Mouse (Mus musculus) Patski (cell line): ENCODE measurements around the gene Cenpb. TPM values are rescaled to one million over a fixed set of nuclear protein-coding genes. Genes with fewer than 3 reads are reported as not detected.

Experiments used
- ATAC-seq: fragments of 100-300 bp; one replicate; pipeline ENCODE4 v1.8.0; 2021
- CTCF ChIA-PET: fragments of 350-600 bp; sonication (Branson Sonifier 250); formaldehyde crosslinking; loops from one replicate; lab custom pipeline; 2022; ENCODE audit warnings: inconsistent platforms; lab: Charles Lee
- POLR2A ChIA-PET: fragments of 350-600 bp; sonication (Branson Sonifier 250); formaldehyde crosslinking; loops from one replicate; lab custom pipeline; 2022; ENCODE audit warnings: antibody characterized with exemption, inconsistent platforms; lab: Charles Lee
- DNase-seq: peaks from one replicate; pipeline ENCODE4 v3.0.0-alpha.2; 2011; ENCODE audit warnings: low read depth, low spot score
- H3K27me3 ChIP-seq: fragments of 371-371 bp; one replicate; pipeline ENCODE4 v1.5.1; 2021
- CTCF ChIP-seq: fragments of 100-300 bp; IDR thresholded peaks from one replicate; pipeline ENCODE4 v1.5.1; 2021
- in situ Hi-C: fragments of 300-500 bp; cut with MboI; formaldehyde crosslinking; loops from 3 replicates; pipeline ENCODE4 v1.11.1; 2018; ENCODE audit warnings: low pct_unique_long_range_greater_than_20kb, mixed read lengths
- polyA plus RNA-seq: library from polyadenylated mRNA; unstranded; gene quantifications from one replicate; pipeline ENCODE4 v1.2.3, GENCODE M21; 2021

The Cenpb gene
- polyA plus RNA-seq, 1 experiment from 2014 or later: 84.4 TPM

DNA sequence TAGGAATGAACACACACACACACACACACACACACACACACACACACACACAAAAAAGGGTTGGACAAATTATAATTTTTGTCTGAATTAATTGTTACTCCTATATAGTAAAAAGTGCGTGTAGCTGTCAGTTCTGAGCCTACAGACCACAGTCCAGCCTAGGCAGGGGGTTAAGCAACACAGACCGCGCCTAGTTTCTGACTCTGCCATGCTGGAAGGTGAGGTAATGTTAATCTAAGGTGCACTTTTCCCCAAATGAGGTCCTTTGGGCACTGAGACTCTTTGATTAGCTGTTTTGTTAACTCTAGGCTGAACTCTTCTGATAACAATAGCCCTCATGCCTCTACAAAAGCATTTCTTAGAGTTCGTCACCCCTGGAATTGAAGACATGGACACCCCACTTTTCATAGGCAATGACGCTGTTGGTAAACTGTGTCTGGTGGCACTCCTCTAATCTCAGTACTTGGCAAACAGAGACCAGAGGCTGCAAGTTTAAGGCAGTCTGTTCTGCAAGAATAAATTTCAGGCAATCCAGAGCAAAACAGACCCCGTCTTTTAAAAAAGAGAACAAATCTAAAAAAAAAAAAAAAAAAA lies 24.0 kb upstream of the Cenpb start:
- POLR2A ChIA-PET: interaction anchor here (0.8 kb wide), 1 partner anchor 29 kb away, joined by 3 read pairs; no protein-coding TSS in a partner anchor
- in situ Hi-C loops: no loop called here
- CTCF ChIA-PET: interaction anchor here (0.8 to 1.2 kb wide), 3 partner anchors 12 to 29 kb away, joined by 3 read pairs; no protein-coding TSS in a partner anchor
- no peak for ATAC-seq
- DNase-seq: no peak
- TF ChIP-seq CTCF: no peak
- H3K27me3 ChIP-seq: no peaks in the 10 kb centered on the region

DNA sequence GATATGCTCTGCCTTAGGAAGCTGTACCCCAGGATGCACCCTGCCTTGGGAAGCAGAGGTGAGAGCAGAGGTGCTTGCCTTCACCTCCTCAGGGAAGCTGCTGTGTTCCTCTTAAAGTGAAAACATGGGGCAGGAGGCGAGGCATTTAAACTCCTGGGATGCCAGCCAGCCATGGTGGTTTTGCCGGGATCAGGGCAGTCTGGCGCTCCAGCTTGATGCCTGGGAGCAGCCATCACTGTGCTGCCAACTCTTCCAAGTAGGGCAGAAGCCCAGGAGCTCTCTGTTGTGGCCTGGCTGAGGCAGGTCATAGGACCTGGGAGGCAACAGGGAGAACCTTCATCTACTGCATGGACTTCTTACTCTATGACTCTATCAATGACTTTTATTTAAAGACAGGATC lies 21.4 kb upstream of the Cenpb start:
- in situ Hi-C loops: no loop called here
- no peaks in the 10 kb centered on the region for H3K27me3 ChIP-seq
- ChIA-PET POLR2A (no interaction called here), CTCF (interaction anchor here (1.2 to 3.1 kb wide), 3 partner anchors 8 to 14 kb away, joined by 3 to 11 read pairs (median 8); partner anchors contain the start of genes Cdc25b and Spef1)
- no peak for ATAC-seq
- DNase-seq: no peak
- no peak for TF ChIP-seq CTCF

GRCm38 (mm10) chr2:131200710-131201109 lies 20.8 kb upstream of the Cenpb start:
- CTCF ChIA-PET: interaction anchor here (1.2 to 3.1 kb wide), 3 partner anchors 9 to 13 kb away, joined by 3 to 11 read pairs (median 8); partner anchors contain the start of genes Cdc25b and Spef1

DNA sequence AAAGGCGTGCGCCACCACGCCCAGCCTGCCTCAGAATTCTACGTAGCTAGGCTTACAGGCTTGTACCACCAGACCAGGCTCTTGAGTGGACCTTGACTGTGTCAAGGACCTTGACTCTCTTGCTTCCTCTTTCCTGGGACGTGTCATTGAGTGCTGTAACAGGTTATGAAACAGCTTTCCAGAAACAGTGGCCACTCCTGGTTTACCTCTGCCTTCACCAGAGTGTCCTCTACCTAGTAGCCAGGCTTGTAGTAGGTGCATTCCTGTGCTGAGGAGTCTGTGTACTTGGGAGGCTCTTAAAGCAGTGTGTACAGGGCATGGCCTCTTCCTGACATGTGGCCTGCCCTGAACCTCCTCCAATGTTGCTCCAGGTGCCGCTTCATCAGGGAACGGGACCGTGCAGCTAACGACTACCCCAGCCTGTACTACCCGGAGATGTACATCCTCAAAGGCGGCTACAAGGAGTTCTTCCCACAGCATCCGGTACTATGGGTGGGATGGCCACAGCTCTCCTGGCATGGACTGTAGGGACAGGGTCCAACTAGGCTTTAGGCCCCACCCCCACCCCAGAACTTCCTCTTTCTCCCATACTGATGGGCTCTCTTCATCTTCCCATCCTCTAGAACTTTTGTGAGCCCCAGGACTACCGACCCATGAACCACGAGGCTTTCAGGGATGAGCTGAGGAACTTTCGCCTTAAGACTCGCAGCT lies 16.9 kb upstream of the Cenpb start:
- no peaks in the 10 kb centered on the region for H3K27me3 ChIP-seq
- ChIA-PET CTCF (interaction anchor here (0.8 kb wide), 1 partner anchor 14 kb away, joined by 3 read pairs; no protein-coding TSS in a partner anchor), POLR2A (interaction anchor here (1.0 kb wide), 1 partner anchor 13 kb away, joined by 3 read pairs; no protein-coding TSS in a partner anchor)
- TF ChIP-seq CTCF: no peak
- in situ Hi-C loops: no loop called here
- DNase-seq (no peak), ATAC-seq (no peak)

More at GRCm38 (mm10) chr2:131200710-131201109, 20.8 kb upstream of the Cenpb start:
- DNase-seq (no peak), ATAC-seq (no peak)
- H3K27me3 ChIP-seq: no peaks in the 10 kb centered on the region
- in situ Hi-C loops: no loop called here
- TF ChIP-seq CTCF: no peak
- POLR2A ChIA-PET: no interaction called here

DNA sequence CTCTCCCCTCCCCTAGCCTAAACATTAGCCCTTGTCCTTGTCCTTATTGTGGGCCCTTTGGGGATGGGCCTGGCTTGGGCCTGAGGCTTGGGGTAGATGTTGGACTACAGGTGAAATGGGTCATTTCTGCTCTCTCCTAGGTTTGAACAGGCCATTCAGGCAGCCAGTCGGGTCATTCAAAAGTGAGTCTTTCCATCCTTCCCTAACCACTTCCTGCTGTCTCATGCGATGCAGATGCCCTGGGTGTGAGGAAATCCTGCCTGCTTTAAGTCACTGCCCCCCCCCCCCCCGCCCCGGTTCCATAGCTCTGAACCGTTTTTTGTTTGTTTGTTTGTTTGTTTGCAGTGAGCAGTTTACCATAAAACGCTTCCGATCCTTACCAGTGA lies 11.1 kb upstream of the Cenpb start:
- no peak for TF ChIP-seq CTCF
- no peak for ATAC-seq
- no peak for DNase-seq
- in situ Hi-C loops: no loop called here
- no peaks in the 10 kb centered on the region for H3K27me3 ChIP-seq
- ChIA-PET POLR2A (interaction anchor here (1.6 kb wide), 1 partner anchor 12 kb away, joined by 4 read pairs; no protein-coding TSS in a partner anchor), CTCF (no interaction called here)

DNA sequence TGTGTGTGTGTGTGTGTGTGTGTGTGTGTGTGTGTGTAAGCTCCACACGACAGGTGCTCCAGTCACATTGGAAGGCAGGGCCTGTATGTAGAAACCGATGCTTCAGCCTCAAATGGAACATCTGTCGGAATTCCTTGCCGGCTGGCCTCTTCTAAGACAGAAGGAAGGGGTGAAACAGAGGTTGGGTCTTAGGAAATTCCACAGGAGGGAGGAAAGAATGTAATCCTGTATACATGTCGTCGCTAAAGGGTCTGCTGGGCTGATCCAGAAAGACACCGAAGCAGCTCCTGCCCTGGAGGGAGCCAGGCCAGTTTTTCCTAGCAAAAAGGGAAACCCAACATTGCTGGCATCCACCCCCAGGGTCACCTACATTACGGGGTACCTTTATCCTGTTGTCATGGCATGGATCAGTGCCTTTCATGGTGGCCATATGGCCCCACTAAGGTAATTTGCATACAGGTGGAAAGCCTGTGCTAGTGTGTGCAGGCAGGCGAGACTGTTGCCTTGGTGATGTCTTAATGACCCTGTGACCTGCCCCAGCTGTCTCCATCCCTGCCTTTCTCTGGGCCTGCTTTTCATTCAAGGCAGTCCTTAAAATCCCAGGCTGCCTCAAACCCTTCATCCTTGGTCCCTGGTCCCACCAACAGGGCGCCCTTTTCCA lies 10.6 kb upstream of the Cenpb start:
- DNase-seq (no peak), ATAC-seq (no peak)
- H3K27me3 ChIP-seq: no peaks in the 10 kb centered on the region
- TF ChIP-seq CTCF: no peak
- CTCF ChIA-PET: interaction anchor here (0.8 to 0.9 kb wide), 2 partner anchors 8 to 10 kb away, joined by 3 read pairs; no protein-coding TSS in a partner anchor
- POLR2A ChIA-PET: interaction anchor here (1.3 kb wide), 1 partner anchor 11 kb away, joined by 4 read pairs; the partner anchor contains the start of gene Cenpb
- in situ Hi-C loops: no loop called here

DNA sequence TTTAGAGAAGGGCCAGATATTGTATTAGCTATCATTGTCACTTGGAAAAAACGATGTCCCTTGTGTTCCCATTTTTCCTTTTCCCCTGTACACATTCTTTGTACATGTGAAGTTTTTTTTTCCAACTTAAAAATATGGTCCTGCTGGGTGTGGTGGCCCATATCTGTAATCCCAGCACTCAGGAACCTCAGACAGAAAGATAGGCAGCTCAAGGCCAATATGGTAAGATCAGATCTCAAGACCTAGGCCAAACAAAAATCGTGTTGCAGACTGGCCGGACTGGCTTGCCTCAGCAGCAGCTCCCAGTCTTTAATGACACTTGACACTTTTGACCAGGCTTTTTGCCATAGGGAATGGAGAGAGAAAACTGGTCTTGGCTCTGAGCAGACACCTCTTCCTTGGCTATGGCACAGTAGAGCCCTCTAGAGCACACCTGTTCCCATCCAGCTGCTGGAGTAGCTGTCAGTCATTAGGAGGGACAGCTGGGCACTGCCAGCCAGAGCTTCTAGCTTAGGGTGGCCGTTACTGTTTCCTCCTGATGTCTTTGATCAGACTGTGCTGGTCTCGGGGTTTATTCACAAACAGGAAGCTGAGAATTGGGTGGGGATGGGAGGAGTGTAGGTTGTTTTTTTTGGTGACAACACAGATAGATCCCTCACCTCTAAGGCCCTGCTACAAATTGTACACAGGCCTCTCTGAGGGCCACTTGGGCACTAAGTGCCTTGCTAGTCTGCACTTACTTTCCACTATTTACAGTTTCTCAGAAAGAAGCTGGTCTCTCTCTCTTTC lies 9.8 kb upstream of the Cenpb start:
- in situ Hi-C loops: no loop called here
- ATAC-seq (no peak), DNase-seq (no peak)
- TF ChIP-seq CTCF: no peak
- no peaks in the 10 kb centered on the region for H3K27me3 ChIP-seq
- POLR2A ChIA-PET: interaction anchor here (1.3 kb wide), 1 partner anchor 10 kb away, joined by 4 read pairs; the partner anchor contains the start of gene Cenpb
- CTCF ChIA-PET: interaction anchor here (0.8 to 0.9 kb wide), 2 partner anchors 9 to 11 kb away, joined by 3 read pairs; no protein-coding TSS in a partner anchor

- ATAC-seq: no peak
- no peak for DNase-seq
- ChIA-PET POLR2A (no interaction called here), CTCF (interaction anchor here (1.4 to 2.5 kb wide), 2 partner anchors 12 to 67 kb away, joined by 3 to 11 read pairs; no protein-coding TSS in a partner anchor)
- no peaks in the 10 kb centered on the region for H3K27me3 ChIP-seq
- in situ Hi-C loops: no loop called here
- no peak for TF ChIP-seq CTCF
These were observed 8.4 kb upstream of the Cenpb start for GRCm38 (mm10) chr2:131188311-131188710.

DNA sequence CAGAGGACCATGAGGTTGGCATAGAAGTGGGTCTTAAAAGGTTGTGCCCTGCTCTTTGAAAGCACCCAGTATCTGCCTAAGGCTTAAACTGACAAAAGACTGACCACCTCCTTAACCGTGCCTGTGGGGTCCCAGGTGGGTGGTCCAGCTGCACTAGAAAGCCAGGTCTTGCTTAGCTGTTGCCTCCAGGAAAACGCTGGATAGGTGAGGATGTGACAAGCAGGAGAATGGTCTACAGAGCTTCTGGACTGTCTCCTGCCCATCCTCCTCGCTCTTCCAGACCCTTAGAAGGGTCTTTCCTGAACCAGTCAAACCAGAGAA lies 7.7 kb upstream of the Cenpb start:
- POLR2A ChIA-PET: interaction anchor here (0.6 to 1.4 kb wide), 2 partner anchors 30 to 48 kb away, joined by 3 read pairs; no protein-coding TSS in a partner anchor
- DNase-seq (no peak), ATAC-seq (no peak)
- no peak for TF ChIP-seq CTCF
- no peaks in the 10 kb centered on the region for H3K27me3 ChIP-seq
- in situ Hi-C loops: no loop called here
- CTCF ChIA-PET: interaction anchor here (1.1 to 2.5 kb wide), 4 partner anchors 12 to 67 kb away, joined by 3 to 11 read pairs (median 3); partner anchors contain the start of gene 1700037H04Rik
